Mouse (Mus musculus): ENCODE results near the gene Zfp423.

GRCm38 (mm10) chr8:87702790-87703311 is 256.5 kb downstream of the Zfp423 start:
- TF ChIP-seq CTCF (conservative IDR thresholded peaks at IDR 0.05; ENCODE audit: low read length) (no peak), POU5F1 (IDR thresholded peaks at IDR 0.05; ENCODE audit: borderline replicate concordance, low read length) (no peak), NANOG (IDR thresholded peaks at IDR 0.05; ENCODE audit: borderline replicate concordance, low read length) (no peak)
